Mouse (Mus musculus) small intestine, adult 2 months (tissue): ENCODE results near the gene Tex19.2. TPM values are rescaled to one million over a fixed set of nuclear protein-coding genes. Genes with fewer than 3 reads are reported as not detected.

Source experiments
- H3K27ac ChIP-seq: fragments of 200-500 bp; 2 replicates; pipeline ENCODE4 v1.5.1; 2012; ENCODE audit warnings: low read depth, low read length, control low read depth, inconsistent platforms; ENCODE audit not compliant: insufficient read depth
- H3K27me3 ChIP-seq: fragments of 200-500 bp; 2 replicates; pipeline ENCODE4 v1.6.1; 2012; ENCODE audit warnings: mild to moderate bottlenecking, moderate library complexity, low read length, inconsistent platforms; ENCODE audit not compliant: control insufficient read depth, insufficient read depth
- H3K36me3 ChIP-seq: fragments of 200-500 bp; 2 replicates; pipeline ENCODE4 v1.6.1; 2012; ENCODE audit warnings: mild to moderate bottlenecking, low read length, control low read depth, inconsistent platforms; ENCODE audit not compliant: control insufficient read depth, insufficient read depth
- H3K4me1 ChIP-seq: fragments of 200-500 bp; 2 replicates; pipeline ENCODE4 v1.6.1; 2012; ENCODE audit warnings: low read length, inconsistent platforms, mixed read lengths; ENCODE audit not compliant: control insufficient read depth, insufficient read depth, insufficient read length
- H3K4me3 ChIP-seq: fragments of 200-500 bp; 2 replicates; pipeline ENCODE4 v1.5.1; 2012; ENCODE audit warnings: low read depth, mild to moderate bottlenecking, control low read depth, inconsistent platforms, low read length, moderate library complexity
- CTCF ChIP-seq: fragments of 200-500 bp; IDR thresholded peaks from 2 replicates; pipeline ENCODE4 v1.5.1; 2012; ENCODE audit warnings: low read depth, mild to moderate bottlenecking, control low read depth, inconsistent platforms, low read length, moderate library complexity, mixed read lengths; ENCODE audit not compliant: insufficient replicate concordance, insufficient read length; ENCODE audit errors: extremely low read depth
- POLR2A ChIP-seq: fragments of 200-500 bp; IDR thresholded peaks from 2 replicates; pipeline ENCODE4 v1.6.1; 2012; ENCODE audit warnings: low read depth, mild to moderate bottlenecking, control low read depth, inconsistent platforms, low read length, moderate library complexity
- WGBS: fragments of 180-500 bp; shearing (Covaris S2); methylation state at CpG from one replicate; pipeline ENCODE4 v1.1.7; 2018; 5-methylcytosine and 5-hydroxymethylcytosine counted together
- polyA plus RNA-seq: library from polyadenylated mRNA; depleted of rRNA; stranded (reverse); fragments of >200 nt; gene quantifications from 2 replicates; pipeline ENCODE4 v1.2.3, GENCODE M21; 2012

Gene Tex19.2
- polyA plus RNA-seq, 1 experiment = not detected

- H3K4me3 ChIP-seq = no peak overlapping the region
- H3K27me3 ChIP-seq = no peaks in the 10 kb centered on the region
- 76% methylated on average over 1 of the region's 1 CpGs for WGBS
- TF ChIP-seq CTCF (no peak), POLR2A (no peak)
- no peak overlapping the region for H3K27ac ChIP-seq
- no peaks in the 10 kb centered on the region for H3K36me3 ChIP-seq
- H3K4me1 ChIP-seq = no peaks in the 10 kb centered on the region
These were observed 7.9 kb upstream of the Tex19.2 start for GRCm38 (mm10) chr11:121126395-121126794.

- Histone ChIP-seq H3K27ac (no peak overlapping the region), H3K4me1 (no peaks in the 10 kb centered on the region), H3K27me3 (no peaks in the 10 kb centered on the region), H3K4me3 (no peak overlapping the region), H3K36me3 (no peaks in the 10 kb centered on the region)
- 46% methylated on average over 3 of the region's 3 CpGs for WGBS
- no peak for TF ChIP-seq CTCF
- no peak for TF ChIP-seq POLR2A
These were observed 7.2 kb upstream of the Tex19.2 start for GRCm38 (mm10) chr11:121125522-121126172.

DNA sequence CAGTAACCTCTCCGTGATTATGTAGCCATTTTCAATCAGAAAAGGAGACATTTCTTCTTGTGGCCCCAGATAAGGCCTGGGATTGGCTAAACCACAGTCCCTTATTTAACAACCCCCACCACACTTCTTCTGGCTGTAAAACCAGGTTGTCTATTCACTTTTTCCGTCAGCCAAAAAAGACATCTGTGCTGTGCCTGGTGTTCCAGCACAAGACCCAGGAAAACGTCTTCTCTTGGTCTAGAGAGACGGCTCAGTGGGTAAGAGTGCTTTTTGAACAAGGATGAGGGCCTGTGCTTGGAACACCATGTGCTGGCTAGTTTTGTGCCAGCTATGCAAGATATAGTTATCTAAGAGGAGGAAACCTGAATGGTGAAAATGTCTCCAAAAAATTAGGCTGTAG lies 5.0 kb upstream of the Tex19.2 start:
- no peak overlapping the region for H3K27ac ChIP-seq
- no peaks in the 10 kb centered on the region for H3K4me1 ChIP-seq
- 90% methylated on average over 4 of the region's 4 CpGs for WGBS
- TF ChIP-seq POLR2A = no peak
- no peak for TF ChIP-seq CTCF
- H3K4me3 ChIP-seq = no peak overlapping the region
- no peaks in the 10 kb centered on the region for H3K36me3 ChIP-seq
- no peaks in the 10 kb centered on the region for H3K27me3 ChIP-seq

- no peaks in the 10 kb centered on the region for H3K4me1 ChIP-seq
- H3K36me3 ChIP-seq = no peaks in the 10 kb centered on the region
- no peak overlapping the region for H3K4me3 ChIP-seq
- H3K27ac ChIP-seq = no peak overlapping the region
- no peak for TF ChIP-seq CTCF
- no peak for TF ChIP-seq POLR2A
- 56% methylated on average over 2 of the region's 2 CpGs for whole genome bisulfite sequencing
- H3K27me3 ChIP-seq = no peaks in the 10 kb centered on the region
These were observed 3.7 kb upstream of the Tex19.2 start for GRCm38 (mm10) chr11:121122024-121122670.

GRCm38 (mm10) chr11:121121151-121121550 lies 2.7 kb upstream of the Tex19.2 start:
- no peaks in the 10 kb centered on the region for H3K4me1 ChIP-seq
- no peak overlapping the region for H3K4me3 ChIP-seq
- WGBS = 35% methylated on average over 3 of the region's 3 CpGs
- TF ChIP-seq CTCF = no peak
- TF ChIP-seq POLR2A = no peak
- no peaks in the 10 kb centered on the region for H3K27me3 ChIP-seq
- no peaks in the 10 kb centered on the region for H3K36me3 ChIP-seq
- H3K27ac ChIP-seq = no peak overlapping the region

GRCm38 (mm10) chr11:121118106-121118505 lies 371 bp downstream of the Tex19.2 start:
- H3K27me3 ChIP-seq = no peaks in the 10 kb centered on the region
- H3K27ac ChIP-seq = no peak overlapping the region
- no peak overlapping the region for H3K4me3 ChIP-seq
- TF ChIP-seq POLR2A (no peak), CTCF (no peak)
- 92% methylated on average over 18 of the region's 18 CpGs for WGBS
- no peaks in the 10 kb centered on the region for H3K4me1 ChIP-seq
- no peaks in the 10 kb centered on the region for H3K36me3 ChIP-seq

- Histone ChIP-seq H3K36me3 (no peaks in the 10 kb centered on the region), H3K4me1 (peaks cover 3% of the 10 kb centered on the region; the same call in 1 of the 2 replicates), H3K4me3 (no peak overlapping the region), H3K27me3 (no peaks in the 10 kb centered on the region), H3K27ac (no peak overlapping the region)
- no peak for TF ChIP-seq CTCF
- TF ChIP-seq POLR2A = no peak
- WGBS = 65% methylated on average over 5 of the region's 5 CpGs
These were observed 6.2 kb downstream of the Tex19.2 start for GRCm38 (mm10) chr11:121112091-121112775.
